Mouse (Mus musculus): ENCODE results near the gene Klre1. TPM values are rescaled to one million over a fixed set of nuclear protein-coding genes. Genes with fewer than 3 reads are reported as not detected.

Gene Klre1
- 0.24 TPM in 1 of 2 replicates, not detected in the other for total RNA-seq (2014; rRNA removed)
- polyA plus RNA-seq (2015; fragmentation: Nextera tagmentation; extraction: Ambion mirVana), result 0.15 and 0.34 TPM in 2 replicates

GRCm38 (mm10) chr6:129577605-129578004 lies at the start of gene Klre1:
Gene Klre1, plus strand, starts transcription at chr6:129577905.
- no peak within 1 kb of the TSS for H3K4me2 ChIP-seq (ENCODE audit: low read depth, low read length, poor library complexity, severe bottlenecking)
- no peaks in the 10 kb centered on the region for H3K27me3 ChIP-seq (ENCODE audit: insufficient read depth, low read length)
- no peaks in the 10 kb centered on the region for H3K36me3 ChIP-seq (ENCODE audit: insufficient read depth, low read length)
- TF ChIP-seq CTCF (IDR thresholded peaks at IDR 0.05), result no peak
- ATAC-seq (ENCODE audit: low FRiP score), result no peak
- no peak for DNase-seq (ENCODE audit: low spot score)
- no peaks in the 10 kb centered on the region for H3K9me3 ChIP-seq (ENCODE audit: low read length)
- 94% methylated on average over 8 of the region's 8 CpGs for WGBS
- H3K4me3 ChIP-seq (ENCODE audit: low read depth, low read length), result no peak within 1 kb of the TSS
- H3K4me1 ChIP-seq (ENCODE audit: insufficient read depth, low read length), result no peaks in the 10 kb centered on the region
- H3K27ac ChIP-seq (ENCODE audit: low read depth, low read length), result no peak within 1 kb of the TSS
- H3K9ac ChIP-seq (replicated peaks; ENCODE audit: low read length, poor library complexity, severe bottlenecking), result no peak within 1 kb of the TSS

DNA sequence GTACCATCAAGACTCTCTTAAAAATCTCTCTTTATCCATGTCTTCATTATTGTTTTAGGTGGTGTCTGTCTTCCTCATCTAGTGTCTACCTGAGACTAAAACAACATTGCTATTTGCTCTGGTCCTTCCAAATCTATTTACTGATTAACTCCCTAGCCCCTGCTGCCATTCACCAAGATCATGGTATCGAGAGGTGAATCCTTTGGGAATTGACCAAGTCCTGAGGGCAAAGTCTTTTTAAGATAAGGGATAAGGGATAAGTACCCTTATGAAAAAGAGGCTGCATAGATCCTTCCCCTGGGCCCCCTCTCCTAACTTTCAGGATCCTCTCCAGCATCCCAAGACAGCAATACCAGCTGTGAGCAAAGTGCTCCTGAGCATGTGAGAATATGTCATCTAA lies 48.1 kb upstream of the Klre1 start:
- Histone ChIP-seq H3K4me1 (ENCODE audit: insufficient read depth, low read length) (no peaks in the 10 kb centered on the region), H3K27ac (ENCODE audit: low read depth, low read length) (no peak overlapping the region), H3K4me2 (ENCODE audit: low read depth, low read length, poor library complexity, severe bottlenecking) (no peak overlapping the region), H3K4me3 (ENCODE audit: low read depth, low read length) (no peak overlapping the region), H3K9me3 (ENCODE audit: low read length) (no peaks in the 10 kb centered on the region), H3K36me3 (ENCODE audit: insufficient read depth, low read length) (no peaks in the 10 kb centered on the region), H3K27me3 (ENCODE audit: insufficient read depth, low read length) (no peaks in the 10 kb centered on the region), H3K9ac (replicated peaks; ENCODE audit: low read length, poor library complexity, severe bottlenecking) (no peak overlapping the region)
- ATAC-seq (ENCODE audit: low FRiP score) (no peak), DNase-seq (ENCODE audit: low spot score) (no peak)
- TF ChIP-seq CTCF (IDR thresholded peaks at IDR 0.05), result no peak
- WGBS, result 74% methylated on average over 1 of the region's 1 CpGs

DNA sequence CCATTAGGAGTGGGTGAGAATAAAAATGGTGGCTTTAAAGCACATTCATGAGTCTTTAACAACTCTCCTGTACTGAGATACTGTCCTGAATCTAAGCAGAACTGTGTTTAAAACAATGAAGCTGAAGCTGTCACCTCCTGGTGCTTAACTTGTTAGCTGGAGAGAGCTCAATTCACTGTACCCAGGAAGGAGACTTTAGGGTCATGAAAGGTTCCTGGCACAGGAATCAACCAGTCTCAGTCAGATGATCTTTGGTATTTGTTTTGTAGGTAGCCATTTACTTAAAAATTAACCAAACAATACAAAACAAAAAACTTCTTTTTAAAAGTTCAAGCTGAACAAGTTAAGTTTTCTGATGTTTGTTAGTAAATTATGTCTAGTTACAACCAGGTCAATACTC lies 47.4 kb upstream of the Klre1 start:
- Histone ChIP-seq H3K9me3 (ENCODE audit: low read length) (no peaks in the 10 kb centered on the region), H3K4me1 (ENCODE audit: insufficient read depth, low read length) (peaks cover 6% of the 10 kb centered on the region; the same call in 1 of the 2 replicates), H3K27me3 (ENCODE audit: insufficient read depth, low read length) (no peaks in the 10 kb centered on the region), H3K36me3 (ENCODE audit: insufficient read depth, low read length) (no peaks in the 10 kb centered on the region), H3K9ac (replicated peaks; ENCODE audit: low read length, poor library complexity, severe bottlenecking) (no peak overlapping the region), H3K4me3 (ENCODE audit: low read depth, low read length) (no peak overlapping the region), H3K4me2 (ENCODE audit: low read depth, low read length, poor library complexity, severe bottlenecking) (no peak overlapping the region), H3K27ac (ENCODE audit: low read depth, low read length) (no peak overlapping the region)
- DNase-seq (ENCODE audit: low spot score) (no peak), ATAC-seq (ENCODE audit: low FRiP score) (no peak)
- no peak for TF ChIP-seq CTCF (IDR thresholded peaks at IDR 0.05)

- TF ChIP-seq CTCF (IDR thresholded peaks at IDR 0.05), result peak; percentile 54
- Histone ChIP-seq H3K4me1 (ENCODE audit: insufficient read depth, low read length) (peaks cover 13% of the 10 kb centered on the region), H3K4me3 (ENCODE audit: low read depth, low read length) (peak overlapping the region; percentile 82), H3K27ac (ENCODE audit: low read depth, low read length) (peak overlapping the region; percentile 82), H3K4me2 (ENCODE audit: low read depth, low read length, poor library complexity, severe bottlenecking) (peak overlapping the region; percentile 67), H3K9ac (replicated peaks; ENCODE audit: low read length, poor library complexity, severe bottlenecking) (peak overlapping the region; percentile 90), H3K27me3 (ENCODE audit: insufficient read depth, low read length) (no peaks in the 10 kb centered on the region), H3K36me3 (ENCODE audit: insufficient read depth, low read length) (peaks cover 5% of the 10 kb centered on the region; the same call in 1 of the 2 replicates), H3K9me3 (ENCODE audit: low read length) (no peaks in the 10 kb centered on the region)
- WGBS, result 26% methylated on average over 7 of the region's 7 CpGs
- peak; percentile 69 for DNase-seq (ENCODE audit: low spot score)
- peak; percentile 42 for ATAC-seq (ENCODE audit: low FRiP score)
Observed at GRCm38 (mm10) chr6:129532556-129532941, 45.2 kb upstream of the Klre1 start.

GRCm38 (mm10) chr6:129532942-129533860 lies 44.5 kb upstream of the Klre1 start, which contains the start of gene Gabarapl1:
Gene Gabarapl1, plus strand, starts transcription at chr6:129533160.
- DNase-seq (ENCODE audit: low spot score), result peak; percentile 85
- Histone ChIP-seq H3K4me3 (ENCODE audit: low read depth, low read length) (peak within 1 kb of the TSS; percentile 82), H3K36me3 (ENCODE audit: insufficient read depth, low read length) (peaks cover 11% of the 10 kb centered on the region; the same call in 1 of the 2 replicates), H3K27me3 (ENCODE audit: insufficient read depth, low read length) (no peaks in the 10 kb centered on the region), H3K27ac (ENCODE audit: low read depth, low read length) (peak within 1 kb of the TSS; percentile 82), H3K9ac (replicated peaks; ENCODE audit: low read length, poor library complexity, severe bottlenecking) (peak within 1 kb of the TSS; percentile 90), H3K4me2 (ENCODE audit: low read depth, low read length, poor library complexity, severe bottlenecking) (peak within 1 kb of the TSS; percentile 67), H3K9me3 (ENCODE audit: low read length) (no peaks in the 10 kb centered on the region), H3K4me1 (ENCODE audit: insufficient read depth, low read length) (peaks cover 13% of the 10 kb centered on the region)
- ATAC-seq (ENCODE audit: low FRiP score), result peak; percentile 86
- TF ChIP-seq CTCF (IDR thresholded peaks at IDR 0.05), result no peak
- whole genome bisulfite sequencing, result under 1% methylated on average over 55 of the region's 55 CpGs

- H3K4me2 ChIP-seq (ENCODE audit: low read depth, low read length, poor library complexity, severe bottlenecking), result peak overlapping the region; percentile 67
- no peaks in the 10 kb centered on the region for H3K9me3 ChIP-seq (ENCODE audit: low read length)
- H3K27ac ChIP-seq (ENCODE audit: low read depth, low read length), result peak overlapping the region; percentile 82
- peaks cover 13% of the 10 kb centered on the region for H3K4me1 ChIP-seq (ENCODE audit: insufficient read depth, low read length)
- no peaks in the 10 kb centered on the region for H3K27me3 ChIP-seq (ENCODE audit: insufficient read depth, low read length)
- H3K4me3 ChIP-seq (ENCODE audit: low read depth, low read length), result peak overlapping the region; percentile 82
- H3K9ac ChIP-seq (replicated peaks; ENCODE audit: low read length, poor library complexity, severe bottlenecking), result peak overlapping the region; percentile 90
- DNase-seq (ENCODE audit: low spot score) (peak; percentile 68), ATAC-seq (ENCODE audit: low FRiP score) (peak; percentile 55)
- H3K36me3 ChIP-seq (ENCODE audit: insufficient read depth, low read length), result peaks cover 20% of the 10 kb centered on the region
- WGBS, result 3% methylated on average over 9 of the region's 9 CpGs
- TF ChIP-seq CTCF (IDR thresholded peaks at IDR 0.05), result no peak
Observed at GRCm38 (mm10) chr6:129534057-129534456, 43.6 kb upstream of the Klre1 start.

All from midbrain, postnatal 0 days (tissue).